Mouse (Mus musculus) liver, embryonic 13.5 days (tissue): Measurements from ENCODE around the gene Ift20. TPM values are rescaled to one million over a fixed set of nuclear protein-coding genes. Genes with fewer than 3 reads are reported as not detected.
"Not testable (repeated sequence)": the region's sequence is repeated elsewhere in the genome, so short reads cannot be mapped to it uniquely, and the experiment has no call there.

ENCODE experiments used
- ATAC-seq: fragments of 200-750 bp; cut with Nextera tagmentation; 2 replicates; pipeline ENCODE4 v1.8.0; 2017; ENCODE audit warnings: low read depth, mild to moderate bottlenecking, moderate number of reproducible peaks, moderate library complexity
- DNase-seq: peaks from one replicate; pipeline ENCODE4 v3.0.0; 2022
- H3K27ac ChIP-seq: fragments of 300-500 bp; sonication (generic); 2 replicates; pipeline ENCODE4 v1.5.1; 2015; ENCODE audit warnings: moderate library complexity, mild to moderate bottlenecking, inconsistent platforms
- H3K27me3 ChIP-seq: fragments of 300-500 bp; sonication (generic); 2 replicates; pipeline ENCODE4 v1.6.1; 2015; ENCODE audit warnings: mild to moderate bottlenecking, inconsistent platforms
- H3K36me3 ChIP-seq: fragments of 300-500 bp; sonication (generic); 2 replicates; pipeline ENCODE4 v1.6.1; 2015; ENCODE audit warnings: mild to moderate bottlenecking, inconsistent platforms
- H3K4me1 ChIP-seq: fragments of 300-500 bp; sonication (generic); replicated peaks from 2 replicates; pipeline ENCODE4 v1.6.1; 2015; ENCODE audit warnings: inconsistent platforms
- H3K4me2 ChIP-seq: fragments of 300-500 bp; sonication (generic); 2 replicates; pipeline ENCODE4 v1.6.1; 2015; ENCODE audit warnings: inconsistent platforms, mild to moderate bottlenecking, moderate library complexity
- H3K4me3 ChIP-seq: fragments of 300-500 bp; sonication (generic); replicated peaks from 2 replicates; pipeline ENCODE4 v1.5.1; 2015; ENCODE audit warnings: mild to moderate bottlenecking, inconsistent platforms
- H3K9ac ChIP-seq: fragments of 300-500 bp; sonication (generic); 2 replicates; pipeline ENCODE4 v1.6.1; 2015; ENCODE audit warnings: mild to moderate bottlenecking, inconsistent platforms
- H3K9me3 ChIP-seq: fragments of 300-500 bp; sonication (generic); replicated peaks from 2 replicates; pipeline ENCODE4 v1.6.1; 2016; ENCODE audit warnings: inconsistent platforms
- WGBS: fragments of 180-500 bp; shearing (Covaris S2); methylation state at CpG from one replicate; pipeline ENCODE4 v1.1.7; 2015; ENCODE audit not compliant: insufficient replicate concordance; 5-methylcytosine and 5-hydroxymethylcytosine counted together
- polyA plus RNA-seq: library from polyadenylated mRNA; unstranded; fragments of >200 nt; fragmentation: Nextera tagmentation; extraction: Ambion mirVana; gene quantifications from 2 replicates; pipeline ENCODE4 v1.2.1, GENCODE M21; 2015

Ift20 gene
- polyA plus RNA-seq, 1 experiment from 2014 or later = 83.1 TPM

DNA sequence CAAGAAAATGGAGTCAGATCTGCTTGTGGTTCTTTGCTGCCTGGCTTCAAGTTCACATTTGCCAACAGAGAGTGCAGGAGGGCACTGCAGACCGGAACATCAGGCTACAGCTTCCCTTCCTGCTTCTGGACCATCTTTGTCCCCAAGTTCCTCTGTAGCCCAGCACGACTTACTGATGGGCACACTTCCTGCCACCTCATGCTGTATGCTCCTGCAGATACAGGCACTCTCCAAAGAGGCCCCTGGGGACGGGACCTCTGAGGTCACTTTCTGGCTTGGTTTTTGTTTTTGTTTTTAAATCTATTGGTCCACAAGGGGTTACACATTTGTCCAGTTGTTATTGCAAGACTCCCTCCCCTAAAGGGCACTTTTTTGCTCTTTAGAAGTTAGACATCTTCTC, 33.6 kb downstream of the Ift20 start:
- ATAC-seq (no peak), DNase-seq (no peak)
- Histone ChIP-seq H3K9ac (no peak overlapping the region), H3K9me3 (no peaks in the 10 kb centered on the region), H3K27me3 (no peaks in the 10 kb centered on the region), H3K4me2 (no peak overlapping the region), H3K4me1 (peaks cover 11% of the 10 kb centered on the region), H3K4me3 (no peak overlapping the region), H3K27ac (no peak overlapping the region; the same call in 1 of the 2 replicates), H3K36me3 (peaks cover 5% of the 10 kb centered on the region)
- WGBS = 40% methylated on average over 3 of the region's 3 CpGs

- DNase-seq = no peak
- peaks cover 14% of the 10 kb centered on the region for H3K4me1 ChIP-seq
- no peak for ATAC-seq
- H3K36me3 ChIP-seq = peaks cover 5% of the 10 kb centered on the region
- H3K4me3 ChIP-seq = no peak overlapping the region
- 84% methylated on average over 8 of the region's 8 CpGs for WGBS
- no peak overlapping the region for H3K9ac ChIP-seq
- no peak overlapping the region for H3K27ac ChIP-seq
- H3K27me3 ChIP-seq = no peaks in the 10 kb centered on the region
- no peak overlapping the region for H3K4me2 ChIP-seq
- no peaks in the 10 kb centered on the region for H3K9me3 ChIP-seq
Measured at GRCm38 (mm10) chr11:78571441-78571840, 35.3 kb downstream of the Ift20 start.

- Histone ChIP-seq H3K27ac (no peak overlapping the region), H3K36me3 (peaks cover 5% of the 10 kb centered on the region), H3K4me3 (no peak overlapping the region), H3K9me3 (no peaks in the 10 kb centered on the region), H3K27me3 (no peaks in the 10 kb centered on the region), H3K4me1 (peaks cover 14% of the 10 kb centered on the region), H3K9ac (no peak overlapping the region), H3K4me2 (no peak overlapping the region)
- no peak for ATAC-seq
- WGBS = 50% methylated on average over 6 of the region's 6 CpGs
- DNase-seq = no peak
Measured at GRCm38 (mm10) chr11:78571854-78572253, 35.7 kb downstream of the Ift20 start.

GRCm38 (mm10) chr11:78574031-78574430, 37.9 kb downstream of the Ift20 start:
- H3K4me1 ChIP-seq = peaks cover 14% of the 10 kb centered on the region
- not testable (repeated sequence) for H3K27me3 ChIP-seq, ATAC-seq, H3K4me3 ChIP-seq, H3K9me3 ChIP-seq, H3K27ac ChIP-seq, H3K4me2 ChIP-seq, H3K36me3 ChIP-seq, DNase-seq, H3K9ac ChIP-seq
- WGBS = 91% methylated on average over 3 of the region's 4 CpGs

GRCm38 (mm10) chr11:78574536-78574935, 38.4 kb downstream of the Ift20 start:
- H3K4me1 ChIP-seq = peaks cover 14% of the 10 kb centered on the region
- 64% methylated on average over 3 of the region's 3 CpGs for WGBS
- peaks cover 10% of the 10 kb centered on the region for H3K36me3 ChIP-seq
- H3K4me3 ChIP-seq = no peak overlapping the region
- DNase-seq = no peak
- no peak for ATAC-seq
- no peak overlapping the region for H3K4me2 ChIP-seq
- H3K27me3 ChIP-seq = no peaks in the 10 kb centered on the region
- peak overlapping the region; percentile 53; the same call in 1 of the 2 replicates for H3K27ac ChIP-seq
- no peaks in the 10 kb centered on the region for H3K9me3 ChIP-seq
- H3K9ac ChIP-seq = no peak overlapping the region

GRCm38 (mm10) chr11:78574975-78575374, 38.8 kb downstream of the Ift20 start:
- Histone ChIP-seq H3K9ac (no peak overlapping the region), H3K9me3 (no peaks in the 10 kb centered on the region), H3K36me3 (peaks cover 8% of the 10 kb centered on the region), H3K27ac (0 out of 2 replicates have a peak overlapping the region, but pooled peaks have one; percentile 20), H3K4me3 (no peak overlapping the region), H3K4me2 (no peak overlapping the region), H3K27me3 (no peaks in the 10 kb centered on the region), H3K4me1 (peaks cover 10% of the 10 kb centered on the region)
- ATAC-seq (peak; percentile 47; the same call in 1 of the 2 replicates), DNase-seq (no peak)
- WGBS = 76% methylated on average over 2 of the region's 2 CpGs

GRCm38 (mm10) chr11:78582848-78583247, 46.7 kb downstream of the Ift20 start:
- H3K4me1 ChIP-seq = peaks cover 15% of the 10 kb centered on the region
- no peak for ATAC-seq
- H3K27me3 ChIP-seq = no peaks in the 10 kb centered on the region
- no peak overlapping the region for H3K27ac ChIP-seq
- peaks cover 30% of the 10 kb centered on the region for H3K36me3 ChIP-seq
- H3K9me3 ChIP-seq = no peaks in the 10 kb centered on the region
- H3K4me3 ChIP-seq = no peak overlapping the region
- H3K4me2 ChIP-seq = no peak overlapping the region
- DNase-seq = no peak
- 38% methylated on average over 6 of the region's 6 CpGs for WGBS
- no peak overlapping the region; the same call in 1 of the 2 replicates for H3K9ac ChIP-seq

- Histone ChIP-seq H3K27me3 (no peaks in the 10 kb centered on the region), H3K36me3 (peaks cover 20% of the 10 kb centered on the region), H3K27ac (no peak overlapping the region), H3K4me3 (no peak overlapping the region), H3K9me3 (no peaks in the 10 kb centered on the region), H3K4me2 (no peak overlapping the region), H3K4me1 (peaks cover 15% of the 10 kb centered on the region), H3K9ac (no peak overlapping the region)
- ATAC-seq (no peak), DNase-seq (no peak)
Measured at GRCm38 (mm10) chr11:78586099-78586498, 49.9 kb downstream of the Ift20 start.

DNA sequence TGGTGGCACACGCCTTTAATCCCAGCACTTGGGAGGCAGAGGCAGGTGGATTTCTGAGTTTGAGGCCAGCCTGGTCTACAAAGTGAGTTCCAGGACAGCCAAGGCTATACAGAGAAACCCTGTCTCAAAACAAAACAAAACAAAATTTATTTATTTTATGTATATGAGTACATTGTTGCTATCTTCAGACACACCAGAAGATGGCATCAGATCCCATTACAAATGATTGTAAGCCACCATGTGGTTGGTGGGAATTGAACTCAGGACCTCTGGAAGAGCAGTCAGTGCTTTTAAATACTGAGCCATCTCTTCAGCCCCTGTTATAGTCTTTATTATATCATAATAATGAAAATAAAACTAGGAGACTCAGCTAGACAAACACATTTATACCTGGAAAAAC, 51.5 kb downstream of the Ift20 start:
- H3K27me3 ChIP-seq, H3K9me3 ChIP-seq, H3K27ac ChIP-seq, H3K9ac ChIP-seq, H3K4me2 ChIP-seq, DNase-seq, ATAC-seq, H3K4me3 ChIP-seq: not testable (repeated sequence)
- peaks cover 15% of the 10 kb centered on the region for H3K36me3 ChIP-seq
- peaks cover 11% of the 10 kb centered on the region for H3K4me1 ChIP-seq
- 77% methylated on average over 1 of the region's 1 CpGs for WGBS

Other genes with a start within 250 kb of the Ift20 start
- gene BC030499, start 245.5 kb upstream of the Ift20 start, polyA plus RNA-seq = 0.06 TPM in 1 of 2 replicates, not detected in the other
- 30.3 and 32.6 TPM in 2 replicates for gene Spag5, start 234.8 kb upstream of the Ift20 start, polyA plus RNA-seq
- 4.9 and 5.2 TPM in 2 replicates for gene Aldoc, start 213.4 kb upstream of the Ift20 start, polyA plus RNA-seq
- 32.3 and 37.1 TPM in 2 replicates for gene Pigs, start 207.9 kb upstream of the Ift20 start, polyA plus RNA-seq
- 27.4 and 28.0 TPM in 2 replicates for gene Unc119, start 192.9 kb upstream of the Ift20 start, polyA plus RNA-seq
- gene Foxn1, start 149.8 kb upstream of the Ift20 start, polyA plus RNA-seq = not detected in 2 replicates
- gene Slc13a2, start 114.1 kb upstream of the Ift20 start, polyA plus RNA-seq = 0.07 TPM in 1 of 2 replicates, not detected in the other
- 6.1 and 6.5 TPM in 2 replicates for gene Slc46a1, start 70.7 kb upstream of the Ift20 start, polyA plus RNA-seq
- gene Sarm1, start 38.6 kb upstream of the Ift20 start, polyA plus RNA-seq = 0.16 and 0.29 TPM in 2 replicates
- 297 and 348 TPM in 2 replicates for gene Vtn, start 37.3 kb upstream of the Ift20 start, polyA plus RNA-seq
- gene Sebox, start 32.9 kb upstream of the Ift20 start, polyA plus RNA-seq = 0.09 and 0.24 TPM in 2 replicates
- 30.1 and 31.9 TPM in 2 replicates for gene Tmem199, start 24.2 kb upstream of the Ift20 start, polyA plus RNA-seq
- gene Poldip2, start 24.2 kb upstream of the Ift20 start, polyA plus RNA-seq = 78.1 and 82.4 TPM in 2 replicates
- gene Tnfaip1, start within 50 bp of the Ift20 start, polyA plus RNA-seq = 15.6 and 16.4 TPM in 2 replicates
- gene Tmem97, start 14.4 kb downstream of the Ift20 start, polyA plus RNA-seq = 110 and 122 TPM in 2 replicates
- gene Nlk, start 161.0 kb downstream of the Ift20 start, polyA plus RNA-seq = 6.4 and 6.5 TPM in 2 replicates
- 24.2 and 26.5 TPM in 2 replicates for gene Ccnq, start 215.4 kb downstream of the Ift20 start, polyA plus RNA-seq